Mouse (Mus musculus) kidney, postnatal 0 days (tissue): ENCODE data around the gene Calm1. TPM values are rescaled to one million over a fixed set of nuclear protein-coding genes. Genes with fewer than 3 reads are reported as not detected.

Experiments used
- ATAC-seq: fragments of 200-750 bp; cut with Nextera tagmentation; replicated peaks from 2 replicates; pipeline ENCODE4 v1.8.0; 2017; ENCODE audit warnings: low read depth, moderate number of reproducible peaks, moderate TSS enrichment, moderate library complexity; ENCODE audit not compliant: low FRiP score
- DNase-seq: peaks from one replicate; pipeline ENCODE4 v3.0.0-alpha.2; 2016; ENCODE audit warnings: low spot score
- H3K27ac ChIP-seq: fragments of 300-500 bp; sonication (generic); 2 replicates; pipeline ENCODE4 v1.5.1; 2014; ENCODE audit warnings: mild to moderate bottlenecking
- H3K27me3 ChIP-seq: fragments of 300-500 bp; sonication (generic); 2 replicates; pipeline ENCODE4 v1.6.1; 2014; ENCODE audit warnings: low read length, mixed read lengths; ENCODE audit not compliant: insufficient read depth
- H3K36me3 ChIP-seq: fragments of 300-500 bp; sonication (generic); 2 replicates; pipeline ENCODE4 v1.6.1; 2014; ENCODE audit warnings: low read length, mixed read lengths; ENCODE audit not compliant: insufficient read depth
- H3K4me1 ChIP-seq: fragments of 300-500 bp; sonication (generic); replicated peaks from 2 replicates; pipeline ENCODE4 v1.6.1; 2014; ENCODE audit warnings: antibody characterized with exemption, low read length, mixed read lengths; ENCODE audit not compliant: insufficient read depth
- H3K4me2 ChIP-seq: fragments of 300-500 bp; sonication (generic); 2 replicates; pipeline ENCODE4 v1.6.1; 2014; ENCODE audit warnings: mild to moderate bottlenecking, low read length, moderate library complexity, mixed read lengths
- H3K4me3 ChIP-seq: fragments of 300-500 bp; sonication (generic); replicated peaks from 2 replicates; pipeline ENCODE4 v1.5.1; 2014; ENCODE audit warnings: low read depth, low read length
- H3K9ac ChIP-seq: fragments of 300-500 bp; sonication (generic); 2 replicates; pipeline ENCODE4 v1.6.1; 2014; ENCODE audit warnings: low read depth, low read length
- H3K9me3 ChIP-seq: fragments of 300-500 bp; sonication (generic); replicated peaks from 2 replicates; pipeline ENCODE4 v1.6.1; 2016; ENCODE audit warnings: low read length, inconsistent platforms, mixed read lengths
- CTCF ChIP-seq: IDR thresholded peaks from 2 replicates; pipeline ENCODE4 v1.5.1; 2016; ENCODE audit warnings: antibody characterized with exemption, low read depth, mild to moderate bottlenecking, moderate library complexity
- WGBS: fragments of 180-500 bp; shearing (Covaris S2); extraction: QIAGEN DNeasy Blood & Tissue Kit; methylation state at CpG from one replicate; pipeline ENCODE4 v1.1.7; 2014; 5-methylcytosine and 5-hydroxymethylcytosine counted together
- polyA plus RNA-seq: library from polyadenylated mRNA; unstranded; fragments of >200 nt; fragmentation: Nextera tagmentation; extraction: Ambion mirVana; gene quantifications from 2 replicates; pipeline ENCODE4 v1.2.1, GENCODE M21; 2015

The Calm1 gene
- polyA plus RNA-seq, 1 experiment from 2014 or later: 1,372 TPM

- ATAC-seq: no peak
- Histone ChIP-seq H3K36me3 (no peaks in the 10 kb centered on the region), H3K9ac (peak overlapping the region; percentile 66), H3K4me2 (peak overlapping the region; percentile 85), H3K27ac (peak overlapping the region; percentile 100), H3K4me3 (peak overlapping the region; percentile 69), H3K27me3 (no peaks in the 10 kb centered on the region), H3K4me1 (0 out of 2 replicates have a peak, but pooled peaks cover 5% of the 10 kb centered on the region), H3K9me3 (no peaks in the 10 kb centered on the region)
- under 1% methylated on average over 29 of the region's 29 CpGs for WGBS
- TF ChIP-seq CTCF: no peak
- DNase-seq: peak; percentile 38
Observed at GRCm38 (mm10) chr12:100187756-100188430, 11.3 kb upstream of the Calm1 start.

DNA sequence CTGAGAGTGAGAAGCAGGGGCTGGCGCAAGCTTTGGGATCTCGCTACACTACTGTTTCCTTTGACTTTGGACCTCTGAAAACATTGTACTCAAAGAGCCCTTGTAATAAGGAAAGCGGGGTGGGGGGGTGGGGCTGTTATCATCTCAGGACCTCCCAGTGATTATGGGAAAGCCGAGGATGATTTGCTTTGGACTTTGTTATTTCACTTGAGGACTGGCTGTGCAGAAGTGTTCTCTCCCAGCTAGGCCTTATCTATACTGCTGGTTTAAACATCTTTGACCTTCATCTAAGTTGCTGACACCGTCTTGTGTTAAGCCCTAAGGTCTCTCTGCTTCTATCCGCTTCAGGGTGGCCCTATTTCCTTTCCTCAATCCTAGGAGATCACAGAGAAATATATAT, 8.4 kb upstream of the Calm1 start:
- no peak overlapping the region for H3K4me3 ChIP-seq
- no peak for ATAC-seq

GRCm38 (mm10) chr12:100194181-100194580, 5.1 kb upstream of the Calm1 start:
- DNase-seq (no peak), ATAC-seq (no peak)
- Histone ChIP-seq H3K9ac (no peak overlapping the region), H3K9me3 (no peaks in the 10 kb centered on the region), H3K4me1 (no peaks in the 10 kb centered on the region), H3K4me3 (no peak overlapping the region), H3K4me2 (no peak overlapping the region), H3K36me3 (no peaks in the 10 kb centered on the region), H3K27ac (no peak overlapping the region), H3K27me3 (no peaks in the 10 kb centered on the region)
- TF ChIP-seq CTCF: no peak
- WGBS: 86% methylated on average over 1 of the region's 1 CpGs

More for the DNA sequence above, 8.4 kb upstream of the Calm1 start:
- Histone ChIP-seq H3K27ac (no peak overlapping the region), H3K4me2 (no peak overlapping the region), H3K9ac (no peak overlapping the region), H3K27me3 (no peaks in the 10 kb centered on the region), H3K9me3 (no peaks in the 10 kb centered on the region), H3K4me1 (0 out of 2 replicates have a peak, but pooled peaks cover 5% of the 10 kb centered on the region), H3K36me3 (no peaks in the 10 kb centered on the region)
- WGBS: 90% methylated on average over 6 of the region's 6 CpGs
- no peak for DNase-seq
- no peak for TF ChIP-seq CTCF

GRCm38 (mm10) chr12:100196786-100197185, 2.4 kb upstream of the Calm1 start:
- no peak for ATAC-seq
- H3K4me1 ChIP-seq: no peaks in the 10 kb centered on the region
- no peak overlapping the region for H3K9ac ChIP-seq
- no peaks in the 10 kb centered on the region for H3K36me3 ChIP-seq
- H3K4me2 ChIP-seq: no peak overlapping the region
- H3K4me3 ChIP-seq: no peak overlapping the region
- DNase-seq: no peak
- no peak for TF ChIP-seq CTCF
- 70% methylated on average over 7 of the region's 7 CpGs for WGBS
- H3K27ac ChIP-seq: no peak overlapping the region
- no peaks in the 10 kb centered on the region for H3K9me3 ChIP-seq
- no peaks in the 10 kb centered on the region for H3K27me3 ChIP-seq

DNA sequence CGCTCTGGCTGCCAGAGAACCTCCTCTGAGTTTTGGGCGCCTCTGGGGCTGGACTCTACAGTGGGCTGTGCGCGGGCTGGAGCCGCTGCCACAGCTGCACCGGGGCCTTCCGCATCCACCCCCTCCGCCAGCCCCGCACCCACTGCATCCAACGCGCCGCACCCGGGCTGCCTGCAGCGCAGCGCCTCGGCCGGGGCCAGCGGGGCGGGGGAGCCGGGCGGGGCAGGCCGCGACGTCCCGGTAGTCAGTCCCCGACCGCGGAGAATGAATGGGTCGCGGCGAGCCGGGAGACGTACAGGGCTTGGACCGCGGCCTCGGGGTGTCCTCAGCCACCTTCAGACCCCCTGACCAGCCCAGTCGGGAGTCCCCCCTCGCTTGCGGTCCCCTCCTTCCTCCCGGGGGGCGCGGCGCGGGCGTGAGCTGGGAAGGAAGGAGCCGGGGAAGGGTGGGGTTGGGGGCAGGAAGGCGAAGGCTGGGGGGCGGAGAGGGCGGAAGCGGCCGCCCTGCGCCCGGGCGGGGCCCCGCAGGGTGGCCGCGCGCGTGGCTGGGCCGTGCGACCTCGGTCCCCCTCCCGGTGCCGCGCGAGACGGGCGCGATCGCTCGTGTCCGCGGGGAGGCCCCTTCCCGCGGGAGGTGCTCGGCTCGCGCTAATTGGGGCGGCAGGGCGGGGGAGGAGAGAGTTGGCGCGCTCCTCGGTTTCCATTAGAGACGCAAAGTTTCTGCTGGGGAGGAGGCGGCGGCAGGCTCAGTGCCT, 833 bp downstream of the Calm1 start:
- Histone ChIP-seq H3K27me3 (no peaks in the 10 kb centered on the region), H3K36me3 (peaks cover 23% of the 10 kb centered on the region), H3K9me3 (no peaks in the 10 kb centered on the region), H3K27ac (peak overlapping the region; percentile 88), H3K9ac (peak overlapping the region; percentile 85), H3K4me2 (peak overlapping the region; percentile 88), H3K4me3 (peak overlapping the region; percentile 92), H3K4me1 (peaks cover 4% of the 10 kb centered on the region; the same call in 1 of the 2 replicates)
- peak; percentile 63 for ATAC-seq
- WGBS: 1% methylated on average over 73 of the region's 86 CpGs
- DNase-seq: peak; percentile 58
- no peak for TF ChIP-seq CTCF

GRCm38 (mm10) chr12:100200645-100201362, 1.6 kb downstream of the Calm1 start:
- DNase-seq (peak; percentile 47), ATAC-seq (no peak; the same call in 1 of the 2 replicates)
- WGBS: 5% methylated on average over 29 of the region's 29 CpGs
- no peak for TF ChIP-seq CTCF
- peak overlapping the region; percentile 88 for H3K4me2 ChIP-seq
- H3K4me1 ChIP-seq: peaks cover 4% of the 10 kb centered on the region; the same call in 1 of the 2 replicates
- H3K27ac ChIP-seq: peak overlapping the region; percentile 88
- peak overlapping the region; percentile 92 for H3K4me3 ChIP-seq
- no peaks in the 10 kb centered on the region for H3K27me3 ChIP-seq
- H3K36me3 ChIP-seq: peaks cover 30% of the 10 kb centered on the region
- H3K9me3 ChIP-seq: no peaks in the 10 kb centered on the region
- peak overlapping the region; percentile 85 for H3K9ac ChIP-seq
